Mouse (Mus musculus) thymus, adult 2 months (tissue): Measurements from ENCODE around the gene Mfsd5. TPM values are rescaled to one million over a fixed set of nuclear protein-coding genes. Genes with fewer than 3 reads are reported as not detected.

Experiments used
- DNase-seq: peaks from one replicate; pipeline ENCODE4 v3.0.0; 2021
- H3K27ac ChIP-seq: fragments of 200-500 bp; 2 replicates; pipeline ENCODE4 v1.5.1; 2012; ENCODE audit warnings: low read length, control low read depth; ENCODE audit not compliant: control insufficient read depth, insufficient read depth
- H3K27me3 ChIP-seq: fragments of 200-500 bp; 2 replicates; pipeline ENCODE4 v1.6.1; 2012; ENCODE audit warnings: mild to moderate bottlenecking, low read length, moderate library complexity, mixed read lengths; ENCODE audit not compliant: control insufficient read depth, insufficient read depth
- H3K36me3 ChIP-seq: fragments of 200-500 bp; 2 replicates; pipeline ENCODE4 v1.6.1; 2012; ENCODE audit warnings: mild to moderate bottlenecking, low read length, moderate library complexity; ENCODE audit not compliant: control insufficient read depth, insufficient read depth
- H3K4me1 ChIP-seq: fragments of 200-500 bp; replicated peaks from 2 replicates; pipeline ENCODE4 v1.6.1; 2012; ENCODE audit warnings: low read length; ENCODE audit not compliant: control insufficient read depth, insufficient read depth
- H3K4me3 ChIP-seq: fragments of 200-500 bp; 2 replicates; pipeline ENCODE4 v1.5.1; 2012; ENCODE audit warnings: mild to moderate bottlenecking, low read length, control low read depth, moderate library complexity; ENCODE audit not compliant: control insufficient read depth, insufficient read depth
- CTCF ChIP-seq: fragments of 200-500 bp; IDR thresholded peaks from 2 replicates; pipeline ENCODE4 v1.5.1; 2012; ENCODE audit warnings: mild to moderate bottlenecking, control low read depth, low read length, moderate library complexity, borderline replicate concordance; ENCODE audit not compliant: control insufficient read depth, poor library complexity, insufficient read depth; ENCODE audit errors: extremely low read depth
- POLR2A ChIP-seq: fragments of 200-500 bp; IDR thresholded peaks from 2 replicates; pipeline ENCODE4 v1.6.1; 2012; ENCODE audit warnings: mild to moderate bottlenecking, low read length, control low read depth, moderate library complexity; ENCODE audit not compliant: control insufficient read depth, poor library complexity, insufficient read depth; ENCODE audit errors: extremely low read depth
- WGBS: fragments of 180-500 bp; shearing (Covaris S2); methylation state at CpG from one replicate; pipeline ENCODE4 v1.1.7; 2018; 5-methylcytosine and 5-hydroxymethylcytosine counted together
- polyA plus RNA-seq: library from polyadenylated mRNA; depleted of rRNA; stranded (reverse); fragments of >200 nt; gene quantifications from 2 replicates; pipeline ENCODE4 v1.2.3, GENCODE M21; 2012

Gene Mfsd5
- polyA plus RNA-seq, 1 experiment = 92.5 TPM

- DNase-seq = no peak
These were observed 31.0 kb upstream of the Mfsd5 start for GRCm38 (mm10) chr15:102248131-102248811.

GRCm38 (mm10) chr15:102248812-102249191, 30.5 kb upstream of the Mfsd5 start:
- Histone ChIP-seq H3K27ac (no peak overlapping the region), H3K4me3 (no peak overlapping the region), H3K4me1 (peaks cover 28% of the 10 kb centered on the region), H3K27me3 (peaks cover 11% of the 10 kb centered on the region; the same call in 1 of the 2 replicates), H3K36me3 (no peaks in the 10 kb centered on the region)
- no peak for TF ChIP-seq CTCF
- TF ChIP-seq POLR2A = no peak
- DNase-seq = no peak
- 36% methylated on average over 3 of the region's 3 CpGs for WGBS

More at GRCm38 (mm10) chr15:102248131-102248811, 31.0 kb upstream of the Mfsd5 start:
- Histone ChIP-seq H3K4me3 (peak overlapping the region; percentile 55), H3K27me3 (peaks cover 11% of the 10 kb centered on the region; the same call in 1 of the 2 replicates), H3K4me1 (peaks cover 33% of the 10 kb centered on the region), H3K36me3 (no peaks in the 10 kb centered on the region), H3K27ac (no peak overlapping the region)
- TF ChIP-seq POLR2A = no peak
- 24% methylated on average over 8 of the region's 8 CpGs for WGBS

GRCm38 (mm10) chr15:102249251-102249691, 30.0 kb upstream of the Mfsd5 start:
- peaks cover 11% of the 10 kb centered on the region; the same call in 1 of the 2 replicates for H3K27me3 ChIP-seq

GRCm38 (mm10) chr15:102249967-102250366, 29.3 kb upstream of the Mfsd5 start:
- peaks cover 11% of the 10 kb centered on the region; the same call in 1 of the 2 replicates for H3K27me3 ChIP-seq
- 90% methylated on average over 9 of the region's 9 CpGs for WGBS
- TF ChIP-seq POLR2A (no peak), CTCF (no peak)

More at GRCm38 (mm10) chr15:102249251-102249691, 30.0 kb upstream of the Mfsd5 start:
- 24% methylated on average over 13 of the region's 13 CpGs for WGBS
- no peak for TF ChIP-seq CTCF
- H3K27ac ChIP-seq = no peak overlapping the region
- H3K4me3 ChIP-seq = no peak overlapping the region
- H3K36me3 ChIP-seq = no peaks in the 10 kb centered on the region
- peaks cover 28% of the 10 kb centered on the region for H3K4me1 ChIP-seq
- no peak for DNase-seq

GRCm38 (mm10) chr15:102250521-102250920, 28.7 kb upstream of the Mfsd5 start:
- H3K36me3 ChIP-seq = no peaks in the 10 kb centered on the region
- H3K27ac ChIP-seq = no peak overlapping the region
- 95% methylated on average over 5 of the region's 5 CpGs for WGBS
- H3K4me3 ChIP-seq = no peak overlapping the region
- H3K4me1 ChIP-seq = peaks cover 24% of the 10 kb centered on the region
- DNase-seq = no peak
- TF ChIP-seq CTCF = no peak
- TF ChIP-seq POLR2A = no peak
- H3K27me3 ChIP-seq = peaks cover 8% of the 10 kb centered on the region; the same call in 1 of the 2 replicates

More at GRCm38 (mm10) chr15:102249967-102250366, 29.3 kb upstream of the Mfsd5 start:
- no peak for DNase-seq
- Histone ChIP-seq H3K4me3 (no peak overlapping the region), H3K4me1 (peaks cover 28% of the 10 kb centered on the region), H3K36me3 (no peaks in the 10 kb centered on the region), H3K27ac (no peak overlapping the region)

- TF ChIP-seq POLR2A (no peak), CTCF (no peak)
- Histone ChIP-seq H3K27ac (no peak overlapping the region), H3K4me3 (no peak overlapping the region), H3K27me3 (peaks cover 9% of the 10 kb centered on the region; the same call in 1 of the 2 replicates), H3K36me3 (no peaks in the 10 kb centered on the region), H3K4me1 (peaks cover 6% of the 10 kb centered on the region)
- WGBS = 88% methylated on average over 14 of the region's 14 CpGs
- no peak for DNase-seq
These were observed 23.6 kb upstream of the Mfsd5 start for GRCm38 (mm10) chr15:102255547-102256255.
